Mouse (Mus musculus) heart, embryonic 15.5 days (tissue): ENCODE results near the gene Acin1. TPM values are rescaled to one million over a fixed set of nuclear protein-coding genes. Genes with fewer than 3 reads are reported as not detected.

Experiments used
- ATAC-seq: fragments of 200-750 bp; cut with Nextera tagmentation; replicated peaks from 2 replicates; pipeline ENCODE4 v1.8.0; 2017; ENCODE audit warnings: low read depth, moderate TSS enrichment; ENCODE audit not compliant: insufficient number of reproducible peaks, insufficient read depth, low FRiP score
- H3K27ac ChIP-seq: fragments of 300-500 bp; sonication (generic); 2 replicates; pipeline ENCODE4 v1.5.1; 2015; ENCODE audit warnings: mild to moderate bottlenecking, inconsistent platforms
- H3K27me3 ChIP-seq: fragments of 300-500 bp; sonication (generic); 2 replicates; pipeline ENCODE4 v1.6.1; 2015; ENCODE audit warnings: inconsistent platforms
- H3K36me3 ChIP-seq: fragments of 300-500 bp; sonication (generic); 2 replicates; pipeline ENCODE4 v1.6.1; 2015; ENCODE audit warnings: mild to moderate bottlenecking, inconsistent platforms
- H3K4me1 ChIP-seq: fragments of 300-500 bp; sonication (generic); replicated peaks from 2 replicates; pipeline ENCODE4 v1.6.1; 2015; ENCODE audit warnings: inconsistent platforms
- H3K4me2 ChIP-seq: fragments of 300-500 bp; sonication (generic); 2 replicates; pipeline ENCODE4 v1.6.1; 2015; ENCODE audit warnings: inconsistent platforms, mild to moderate bottlenecking, moderate library complexity
- H3K4me3 ChIP-seq: fragments of 300-500 bp; sonication (generic); 2 replicates; pipeline ENCODE4 v1.5.1; 2015; ENCODE audit warnings: mild to moderate bottlenecking, inconsistent platforms
- H3K9ac ChIP-seq: fragments of 300-500 bp; sonication (generic); 2 replicates; pipeline ENCODE4 v1.6.1; 2015; ENCODE audit warnings: mild to moderate bottlenecking, inconsistent platforms
- H3K9me3 ChIP-seq: fragments of 300-500 bp; sonication (generic); replicated peaks from 2 replicates; pipeline ENCODE4 v1.6.1; 2016; ENCODE audit warnings: inconsistent platforms
- WGBS: fragments of 180-500 bp; shearing (Covaris S2); methylation state at CpG from one replicate; pipeline ENCODE4 v1.1.7; 2015; ENCODE audit warnings: mixed read lengths; 5-methylcytosine and 5-hydroxymethylcytosine counted together
- polyA plus RNA-seq: library from polyadenylated mRNA; unstranded; fragments of >200 nt; fragmentation: Nextera tagmentation; extraction: Ambion mirVana; gene quantifications from 2 replicates; pipeline ENCODE4 v1.2.1, GENCODE M21; 2015

The Acin1 gene
- polyA plus RNA-seq = 75.5 and 80.1 TPM in 2 replicates

- peaks cover 30% of the 10 kb centered on the region for H3K36me3 ChIP-seq
Observed at GRCm38 (mm10) chr14:54686522-54687143, at the start of gene Acin1. Gene Acin1 (minus strand): TSS chr14:54686931.

GRCm38 (mm10) chr14:54735221-54735620, 48.5 kb upstream of the Acin1 start:
- Histone ChIP-seq H3K4me2 (no peak overlapping the region), H3K4me1 (peaks cover 6% of the 10 kb centered on the region; the same call in 1 of the 2 replicates), H3K9me3 (no peaks in the 10 kb centered on the region), H3K4me3 (no peak overlapping the region), H3K27me3 (no peaks in the 10 kb centered on the region), H3K36me3 (no peaks in the 10 kb centered on the region), H3K27ac (no peak overlapping the region), H3K9ac (no peak overlapping the region)
- 41% methylated on average over 4 of the region's 4 CpGs for WGBS
- no peak for ATAC-seq

More at GRCm38 (mm10) chr14:54686522-54687143, at the start of gene Acin1:
- H3K9ac ChIP-seq = peak within 1 kb of the TSS; percentile 94
- peaks cover 28% of the 10 kb centered on the region for H3K4me1 ChIP-seq
- peak within 1 kb of the TSS; percentile 66 for H3K4me2 ChIP-seq
- ATAC-seq = peak; percentile 96
- H3K27ac ChIP-seq = peak within 1 kb of the TSS; percentile 97
- H3K4me3 ChIP-seq = peak within 1 kb of the TSS; percentile 78
- 0% methylated on average over 44 of the region's 44 CpGs for WGBS
- no peaks in the 10 kb centered on the region for H3K9me3 ChIP-seq
- no peaks in the 10 kb centered on the region for H3K27me3 ChIP-seq

GRCm38 (mm10) chr14:54734004-54734403, 47.3 kb upstream of the Acin1 start:
- Histone ChIP-seq H3K9ac (no peak overlapping the region), H3K36me3 (no peaks in the 10 kb centered on the region)

DNA sequence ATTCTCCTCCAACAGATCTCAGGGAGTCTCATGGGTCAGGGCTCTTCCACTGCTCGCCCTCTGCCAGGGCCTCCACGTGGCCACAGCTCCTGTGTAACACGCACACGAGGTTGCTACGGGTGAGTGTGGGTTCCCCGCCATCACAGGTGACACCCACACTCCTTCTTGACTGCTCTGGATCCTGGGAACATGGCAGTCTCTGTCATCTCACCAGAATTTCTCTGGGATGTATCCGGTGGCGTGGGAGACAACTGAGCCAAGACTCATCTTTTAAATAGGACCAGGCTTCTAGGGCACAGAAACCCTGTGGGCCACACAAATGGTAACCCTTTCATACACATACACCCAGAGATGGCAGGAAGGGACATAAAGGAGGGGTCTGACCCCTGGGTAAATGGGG, 45.5 kb upstream of the Acin1 start:
- H3K27me3 ChIP-seq = no peaks in the 10 kb centered on the region
- H3K9me3 ChIP-seq = no peaks in the 10 kb centered on the region
- H3K36me3 ChIP-seq = no peaks in the 10 kb centered on the region
- no peak overlapping the region for H3K27ac ChIP-seq
- peaks cover 6% of the 10 kb centered on the region; the same call in 1 of the 2 replicates for H3K4me1 ChIP-seq
- WGBS = 84% methylated on average over 8 of the region's 8 CpGs
- ATAC-seq = no peak
- no peak overlapping the region for H3K4me2 ChIP-seq
- no peak overlapping the region for H3K4me3 ChIP-seq
- H3K9ac ChIP-seq = no peak overlapping the region

More at GRCm38 (mm10) chr14:54734004-54734403, 47.3 kb upstream of the Acin1 start:
- Histone ChIP-seq H3K9me3 (no peaks in the 10 kb centered on the region), H3K27me3 (no peaks in the 10 kb centered on the region), H3K27ac (no peak overlapping the region), H3K4me1 (peaks cover 6% of the 10 kb centered on the region; the same call in 1 of the 2 replicates), H3K4me2 (no peak overlapping the region), H3K4me3 (no peak overlapping the region)
- whole genome bisulfite sequencing = 70% methylated on average over 4 of the region's 4 CpGs
- no peak for ATAC-seq

- Histone ChIP-seq H3K4me3 (no peak overlapping the region), H3K36me3 (no peaks in the 10 kb centered on the region), H3K9ac (no peak overlapping the region), H3K4me1 (no peaks in the 10 kb centered on the region), H3K4me2 (no peak overlapping the region), H3K27ac (no peak overlapping the region), H3K9me3 (no peaks in the 10 kb centered on the region), H3K27me3 (no peaks in the 10 kb centered on the region)
- ATAC-seq = no peak
- 80% methylated on average over 6 of the region's 6 CpGs for WGBS
Observed at GRCm38 (mm10) chr14:54730305-54730704, 43.6 kb upstream of the Acin1 start.

DNA sequence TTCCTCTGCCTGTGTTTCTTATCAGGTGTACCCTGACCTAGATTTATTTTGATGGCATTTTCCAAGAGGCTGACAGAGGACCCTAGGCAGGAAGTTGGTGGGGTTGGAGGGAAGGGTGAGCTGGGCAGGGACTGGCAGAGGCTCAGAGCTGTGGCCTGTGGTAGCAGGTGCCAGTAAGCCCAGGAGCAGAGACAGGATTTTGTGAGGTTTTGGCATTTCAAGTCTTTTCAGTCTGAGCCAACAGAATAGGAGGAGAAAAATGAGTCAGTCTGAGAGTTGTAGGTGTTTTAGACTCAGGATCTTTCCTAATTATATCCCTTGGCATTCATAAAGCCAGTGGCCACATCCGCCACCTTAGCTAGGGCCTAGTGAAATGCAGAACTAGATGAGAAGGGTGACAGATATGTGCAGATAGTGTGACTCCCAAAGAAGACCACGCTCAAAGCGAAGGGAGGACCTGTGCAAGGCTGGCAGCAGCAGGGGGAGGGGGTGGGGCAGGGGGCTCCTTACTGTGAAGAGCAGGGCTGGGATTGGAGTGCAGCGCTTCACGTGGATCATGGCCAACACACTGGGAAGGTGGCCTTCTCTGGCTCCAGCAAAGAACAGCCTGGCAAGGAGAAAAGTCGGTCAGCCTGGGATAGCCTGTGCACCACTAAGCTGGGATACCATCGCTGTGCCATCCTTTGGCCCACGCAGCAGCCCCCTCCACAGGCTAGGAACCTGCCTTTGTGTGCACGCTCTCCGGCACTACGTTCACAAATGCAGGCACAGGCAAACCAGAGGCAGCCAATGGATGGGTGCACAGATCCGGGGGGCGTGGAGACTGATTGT, 42.3 kb upstream of the Acin1 start:
- Histone ChIP-seq H3K4me3 (no peak overlapping the region), H3K9ac (no peak overlapping the region), H3K36me3 (no peaks in the 10 kb centered on the region), H3K27ac (no peak overlapping the region), H3K4me1 (no peaks in the 10 kb centered on the region), H3K27me3 (no peaks in the 10 kb centered on the region), H3K4me2 (no peak overlapping the region), H3K9me3 (no peaks in the 10 kb centered on the region)
- ATAC-seq = no peak
- WGBS = 76% methylated on average over 13 of the region's 13 CpGs

GRCm38 (mm10) chr14:54727565-54727964, 40.8 kb upstream of the Acin1 start:
- Histone ChIP-seq H3K4me2 (no peak overlapping the region), H3K27ac (no peak overlapping the region), H3K27me3 (no peaks in the 10 kb centered on the region), H3K4me3 (no peak overlapping the region), H3K36me3 (no peaks in the 10 kb centered on the region), H3K9ac (no peak overlapping the region), H3K4me1 (no peaks in the 10 kb centered on the region), H3K9me3 (no peaks in the 10 kb centered on the region)
- WGBS = 67% methylated on average over 5 of the region's 5 CpGs
- ATAC-seq = no peak

GRCm38 (mm10) chr14:54724049-54724448, 37.3 kb upstream of the Acin1 start:
- Histone ChIP-seq H3K4me2 (no peak overlapping the region), H3K9me3 (no peaks in the 10 kb centered on the region), H3K27ac (no peak overlapping the region), H3K9ac (no peak overlapping the region), H3K4me1 (no peaks in the 10 kb centered on the region), H3K36me3 (no peaks in the 10 kb centered on the region), H3K4me3 (no peak overlapping the region), H3K27me3 (no peaks in the 10 kb centered on the region)
- 61% methylated on average over 6 of the region's 6 CpGs for WGBS
- ATAC-seq = no peak

GRCm38 (mm10) chr14:54721711-54722110, 35.0 kb upstream of the Acin1 start:
- no peak overlapping the region for H3K4me3 ChIP-seq
- no peak overlapping the region for H3K27ac ChIP-seq
- H3K36me3 ChIP-seq = no peaks in the 10 kb centered on the region
- H3K9ac ChIP-seq = no peak overlapping the region
- H3K27me3 ChIP-seq = no peaks in the 10 kb centered on the region
- no peaks in the 10 kb centered on the region for H3K9me3 ChIP-seq
- no peak overlapping the region for H3K4me2 ChIP-seq
- H3K4me1 ChIP-seq = no peaks in the 10 kb centered on the region
- ATAC-seq = no peak
- WGBS = 80% methylated on average over 10 of the region's 10 CpGs

- ATAC-seq = no peak
- Histone ChIP-seq H3K4me3 (no peak overlapping the region), H3K36me3 (no peaks in the 10 kb centered on the region), H3K9me3 (no peaks in the 10 kb centered on the region), H3K4me2 (no peak overlapping the region), H3K27ac (no peak overlapping the region), H3K4me1 (no peaks in the 10 kb centered on the region), H3K27me3 (no peaks in the 10 kb centered on the region), H3K9ac (no peak overlapping the region)
- WGBS = 79% methylated on average over 7 of the region's 7 CpGs
Observed at GRCm38 (mm10) chr14:54720654-54721350, 34.1 kb upstream of the Acin1 start.

- Histone ChIP-seq H3K4me1 (peaks cover 2% of the 10 kb centered on the region; the same call in 1 of the 2 replicates), H3K4me3 (no peak overlapping the region), H3K4me2 (no peak overlapping the region), H3K9me3 (no peaks in the 10 kb centered on the region), H3K27ac (no peak overlapping the region), H3K27me3 (no peaks in the 10 kb centered on the region), H3K36me3 (no peaks in the 10 kb centered on the region), H3K9ac (no peak overlapping the region)
- ATAC-seq = no peak
- 93% methylated on average over 11 of the region's 11 CpGs for WGBS
Observed at GRCm38 (mm10) chr14:54720041-54720440, 33.3 kb upstream of the Acin1 start.
